Mouse (Mus musculus): Measurements from ENCODE around the gene Npr1. TPM values are rescaled to one million over a fixed set of nuclear protein-coding genes. Genes with fewer than 3 reads are reported as not detected.
A peak's percentile ranks its signal among the peaks of the same experiment; 100 is the strongest.

Npr1 gene
- total RNA-seq (2014; rRNA removed) (4.0 and 4.1 TPM in 2 replicates), polyA plus RNA-seq (2015; fragmentation: Nextera tagmentation; extraction: Ambion mirVana) (1.5 and 2.0 TPM in 2 replicates)

GRCm38 (mm10) chr3:90465686-90466310 is at the start of gene Npr1:
Gene Npr1, minus strand, starts transcription at chr3:90465866.
- H3K36me3 ChIP-seq (ENCODE audit: insufficient read depth, low read length), result no peaks in the 10 kb centered on the region
- ATAC-seq (ENCODE audit: low FRiP score) (peak; percentile 51; the same call in 1 of the 2 replicates), DNase-seq (ENCODE audit: low spot score) (no peak)
- H3K4me3 ChIP-seq (ENCODE audit: low read depth, low read length), result peak within 1 kb of the TSS; percentile 61
- WGBS, result under 1% methylated on average over 30 of the region's 49 CpGs
- 0 out of 2 replicates have a peak, but pooled peaks cover 4% of the 10 kb centered on the region for H3K4me1 ChIP-seq (ENCODE audit: insufficient read depth, low read length)
- H3K9ac ChIP-seq (replicated peaks; ENCODE audit: low read length, poor library complexity, severe bottlenecking), result peak within 1 kb of the TSS; percentile 37
- H3K9me3 ChIP-seq (ENCODE audit: low read length), result no peaks in the 10 kb centered on the region
- peaks cover 32% of the 10 kb centered on the region for H3K27me3 ChIP-seq (ENCODE audit: insufficient read depth, low read length)
- TF ChIP-seq CTCF (IDR thresholded peaks at IDR 0.05), result no peak
- H3K4me2 ChIP-seq (ENCODE audit: low read depth, low read length, poor library complexity, severe bottlenecking), result peak within 1 kb of the TSS; percentile 98
- H3K27ac ChIP-seq (ENCODE audit: low read depth, low read length), result no peak within 1 kb of the TSS

- no peaks in the 10 kb centered on the region for H3K36me3 ChIP-seq (ENCODE audit: insufficient read depth, low read length)
- peak overlapping the region; percentile 61 for H3K4me2 ChIP-seq (ENCODE audit: low read depth, low read length, poor library complexity, severe bottlenecking)
- no peak for DNase-seq (ENCODE audit: low spot score)
- H3K27me3 ChIP-seq (ENCODE audit: insufficient read depth, low read length), result peaks cover 29% of the 10 kb centered on the region
- H3K9ac ChIP-seq (replicated peaks; ENCODE audit: low read length, poor library complexity, severe bottlenecking), result 0 out of 2 replicates have a peak overlapping the region, but pooled peaks have one; percentile 13
- H3K4me1 ChIP-seq (ENCODE audit: insufficient read depth, low read length), result peaks cover 5% of the 10 kb centered on the region; the same call in 1 of the 2 replicates
- ATAC-seq (ENCODE audit: low FRiP score), result no peak
- no peak for TF ChIP-seq CTCF (IDR thresholded peaks at IDR 0.05)
- no peak overlapping the region for H3K27ac ChIP-seq (ENCODE audit: low read depth, low read length)
- 75% methylated on average over 1 of the region's 1 CpGs for WGBS
- H3K9me3 ChIP-seq (ENCODE audit: low read length), result no peaks in the 10 kb centered on the region
- H3K4me3 ChIP-seq (ENCODE audit: low read depth, low read length), result peak overlapping the region; percentile 35
These were observed 49.6 kb upstream of the Npr1 start for GRCm38 (mm10) chr3:90515242-90515641.

DNA sequence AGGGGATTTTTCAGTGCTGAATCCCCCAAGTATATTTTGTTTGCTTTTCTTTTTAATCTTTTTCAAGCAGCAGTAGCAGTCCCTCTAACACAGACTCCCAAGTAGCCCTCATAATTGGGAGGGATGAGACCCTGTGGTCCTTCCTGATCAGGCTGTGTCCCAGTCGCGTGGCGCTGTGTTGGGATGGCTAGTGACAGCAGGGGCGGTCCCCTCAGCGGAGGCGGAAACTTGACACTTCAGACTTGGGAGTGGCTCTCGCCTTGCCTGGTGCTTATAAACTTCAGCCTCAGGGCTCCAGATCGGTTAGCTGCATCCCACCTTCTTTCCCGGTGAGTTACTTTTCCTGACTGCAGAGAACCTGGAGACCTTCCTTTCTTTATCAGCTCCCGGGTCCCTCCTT is 49.0 kb upstream of the Npr1 start:
- no peak for ATAC-seq (ENCODE audit: low FRiP score)
- peaks cover 7% of the 10 kb centered on the region; the same call in 1 of the 2 replicates for H3K4me1 ChIP-seq (ENCODE audit: insufficient read depth, low read length)
- H3K4me3 ChIP-seq (ENCODE audit: low read depth, low read length), result peak overlapping the region; percentile 35
- no peaks in the 10 kb centered on the region for H3K36me3 ChIP-seq (ENCODE audit: insufficient read depth, low read length)
- no peaks in the 10 kb centered on the region for H3K9me3 ChIP-seq (ENCODE audit: low read length)
- 2% methylated on average over 10 of the region's 10 CpGs for WGBS
- H3K9ac ChIP-seq (replicated peaks; ENCODE audit: low read length, poor library complexity, severe bottlenecking), result peak overlapping the region; percentile 24; the same call in 1 of the 2 replicates
- no peak for DNase-seq (ENCODE audit: low spot score)
- H3K4me2 ChIP-seq (ENCODE audit: low read depth, low read length, poor library complexity, severe bottlenecking), result peak overlapping the region; percentile 61
- TF ChIP-seq CTCF (IDR thresholded peaks at IDR 0.05), result no peak
- no peak overlapping the region for H3K27ac ChIP-seq (ENCODE audit: low read depth, low read length)
- peaks cover 29% of the 10 kb centered on the region for H3K27me3 ChIP-seq (ENCODE audit: insufficient read depth, low read length)

DNA sequence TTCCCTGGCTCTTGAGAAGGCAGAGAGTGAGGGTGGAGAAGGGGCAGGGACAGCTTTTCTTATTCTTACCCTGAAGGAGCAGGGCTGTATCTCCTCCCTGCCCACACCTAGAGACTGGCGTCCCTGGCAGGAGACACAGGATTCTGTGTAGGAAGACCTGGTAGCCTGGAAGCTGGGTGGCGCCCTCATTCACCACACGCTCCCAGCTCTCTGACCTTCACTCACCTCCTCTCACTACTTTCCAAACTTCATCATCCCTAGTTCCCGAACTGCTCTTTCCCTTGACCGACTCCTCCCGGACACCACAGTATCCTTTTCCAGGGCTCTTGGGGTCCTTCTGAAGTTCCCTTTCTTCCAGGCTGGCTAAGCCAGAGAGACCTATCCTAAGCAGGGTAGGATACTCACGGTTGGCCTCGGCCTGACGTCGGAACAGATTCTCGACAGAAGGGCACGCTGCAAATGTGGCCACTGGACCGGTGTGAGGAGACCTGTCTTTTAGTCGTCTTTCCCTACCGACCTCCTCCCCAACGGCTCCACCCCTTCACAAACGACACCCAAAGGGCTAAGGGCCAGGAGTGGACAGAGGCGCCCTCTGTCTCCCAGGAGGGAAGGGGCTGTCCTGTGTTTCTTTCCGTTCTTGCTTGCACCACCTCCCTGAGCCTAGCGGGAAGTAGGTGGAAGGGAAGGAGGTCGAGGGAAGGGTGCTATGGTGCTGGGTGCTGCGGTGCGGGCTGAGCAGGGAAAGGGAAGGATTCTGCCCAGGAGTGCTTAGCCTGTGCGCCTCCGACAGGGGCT is 48.3 kb upstream of the Npr1 start, which contains the start of the genes S100a1 and S100a13:
S100a1 (minus strand) TSS at position 597 of the 795 bp plus-strand sequence.
S100a13 (plus strand) TSS at position 640 of the 795 bp plus-strand sequence.
- peaks cover 8% of the 10 kb centered on the region; the same call in 1 of the 2 replicates for H3K4me1 ChIP-seq (ENCODE audit: insufficient read depth, low read length)
- peak within 1 kb of the TSS; percentile 24; the same call in 1 of the 2 replicates for H3K9ac ChIP-seq (replicated peaks; ENCODE audit: low read length, poor library complexity, severe bottlenecking)
- H3K36me3 ChIP-seq (ENCODE audit: insufficient read depth, low read length), result no peaks in the 10 kb centered on the region
- DNase-seq (ENCODE audit: low spot score), result peak; percentile 46
- H3K27me3 ChIP-seq (ENCODE audit: insufficient read depth, low read length), result peaks cover 29% of the 10 kb centered on the region
- peak within 1 kb of the TSS; percentile 35 for H3K4me3 ChIP-seq (ENCODE audit: low read depth, low read length)
- H3K9me3 ChIP-seq (ENCODE audit: low read length), result no peaks in the 10 kb centered on the region
- H3K4me2 ChIP-seq (ENCODE audit: low read depth, low read length, poor library complexity, severe bottlenecking), result peak within 1 kb of the TSS; percentile 61
- 6% methylated on average over 25 of the region's 25 CpGs for WGBS
- ATAC-seq (ENCODE audit: low FRiP score), result no peak
- H3K27ac ChIP-seq (ENCODE audit: low read depth, low read length), result no peak within 1 kb of the TSS
- TF ChIP-seq CTCF (IDR thresholded peaks at IDR 0.05), result peak; percentile 43

- Histone ChIP-seq H3K4me1 (ENCODE audit: insufficient read depth, low read length) (peaks cover 9% of the 10 kb centered on the region; the same call in 1 of the 2 replicates), H3K9me3 (ENCODE audit: low read length) (no peaks in the 10 kb centered on the region), H3K9ac (replicated peaks; ENCODE audit: low read length, poor library complexity, severe bottlenecking) (no peak overlapping the region), H3K4me3 (ENCODE audit: low read depth, low read length) (no peak overlapping the region), H3K36me3 (ENCODE audit: insufficient read depth, low read length) (no peaks in the 10 kb centered on the region), H3K27ac (ENCODE audit: low read depth, low read length) (no peak overlapping the region), H3K4me2 (ENCODE audit: low read depth, low read length, poor library complexity, severe bottlenecking) (no peak overlapping the region), H3K27me3 (ENCODE audit: insufficient read depth, low read length) (peaks cover 29% of the 10 kb centered on the region)
- no peak for DNase-seq (ENCODE audit: low spot score)
- WGBS, result 79% methylated on average over 9 of the region's 9 CpGs
- no peak for TF ChIP-seq CTCF (IDR thresholded peaks at IDR 0.05)
- no peak for ATAC-seq (ENCODE audit: low FRiP score)
These were observed 47.4 kb upstream of the Npr1 start for GRCm38 (mm10) chr3:90512948-90513642.
